Mouse (Mus musculus) kidney, embryonic 16.5 days (tissue): ENCODE data around the gene Camkk2. TPM values are rescaled to one million over a fixed set of nuclear protein-coding genes. Genes with fewer than 3 reads are reported as not detected.

Experiments used
- ATAC-seq: fragments of 200-750 bp; cut with Nextera tagmentation; 2 replicates; pipeline ENCODE4 v1.8.0; 2017; ENCODE audit warnings: moderate TSS enrichment; ENCODE audit not compliant: low FRiP score, low TSS enrichment
- H3K27ac ChIP-seq: fragments of 300-500 bp; sonication (generic); 2 replicates; pipeline ENCODE4 v1.5.1; 2014; ENCODE audit warnings: low read length
- H3K27me3 ChIP-seq: fragments of 300-500 bp; sonication (generic); 2 replicates; pipeline ENCODE4 v1.6.1; 2014; ENCODE audit warnings: low read length, control low read depth, mixed read lengths; ENCODE audit not compliant: insufficient read depth
- H3K36me3 ChIP-seq: fragments of 300-500 bp; sonication (generic); 2 replicates; pipeline ENCODE4 v1.6.1; 2014; ENCODE audit warnings: low read length, control low read depth, mixed read lengths; ENCODE audit not compliant: insufficient read depth
- H3K4me1 ChIP-seq: fragments of 300-500 bp; sonication (generic); 2 replicates; pipeline ENCODE4 v1.6.1; 2014; ENCODE audit warnings: low read length, control low read depth, mixed read lengths; ENCODE audit not compliant: insufficient read depth
- H3K4me2 ChIP-seq: fragments of 300-500 bp; sonication (generic); replicated peaks from 2 replicates; pipeline ENCODE4 v1.6.1; 2014; ENCODE audit warnings: low read depth, low read length
- H3K4me3 ChIP-seq: fragments of 300-500 bp; sonication (generic); 2 replicates; pipeline ENCODE4 v1.5.1; 2014; ENCODE audit warnings: mild to moderate bottlenecking, low read length
- H3K9ac ChIP-seq: fragments of 300-500 bp; sonication (generic); replicated peaks from 2 replicates; pipeline ENCODE4 v1.6.1; 2014; ENCODE audit warnings: low read length
- H3K9me3 ChIP-seq: fragments of 300-500 bp; sonication (generic); 2 replicates; pipeline ENCODE4 v1.6.1; 2016; ENCODE audit warnings: low read length, control low read depth
- whole genome bisulfite sequencing: fragments of 180-500 bp; shearing (Covaris S2); extraction: QIAGEN DNeasy Blood & Tissue Kit; methylation state at CpG from one replicate; pipeline ENCODE4 v1.1.7; 2014; 5-methylcytosine and 5-hydroxymethylcytosine counted together
- polyA plus RNA-seq: library from polyadenylated mRNA; unstranded; fragments of >200 nt; fragmentation: Nextera tagmentation; extraction: Ambion mirVana; gene quantifications from 2 replicates; pipeline ENCODE4 v1.2.1, GENCODE M21; 2015

Gene Camkk2
- polyA plus RNA-seq, 1 experiment from 2014 or later: 35.6 TPM

- H3K9me3 ChIP-seq: no peaks in the 10 kb centered on the region
- H3K27me3 ChIP-seq: no peaks in the 10 kb centered on the region
- no peak overlapping the region for H3K4me3 ChIP-seq
- no peak overlapping the region for H3K9ac ChIP-seq
- WGBS: 59% methylated on average over 16 of the region's 16 CpGs
- H3K4me2 ChIP-seq: no peak overlapping the region
- no peak overlapping the region for H3K27ac ChIP-seq
- no peak for ATAC-seq
- H3K4me1 ChIP-seq: no peaks in the 10 kb centered on the region
- H3K36me3 ChIP-seq: peaks cover 23% of the 10 kb centered on the region
Measured at GRCm38 (mm10) chr5:122754477-122754876, 24.7 kb downstream of the Camkk2 start.

- no peak overlapping the region for H3K9ac ChIP-seq
- no peak for ATAC-seq
- no peak overlapping the region for H3K4me3 ChIP-seq
- peaks cover 22% of the 10 kb centered on the region for H3K36me3 ChIP-seq
- no peak overlapping the region for H3K4me2 ChIP-seq
- no peaks in the 10 kb centered on the region for H3K27me3 ChIP-seq
- no peaks in the 10 kb centered on the region for H3K9me3 ChIP-seq
- 75% methylated on average over 7 of the region's 7 CpGs for WGBS
- H3K27ac ChIP-seq: no peak overlapping the region
- no peaks in the 10 kb centered on the region for H3K4me1 ChIP-seq
Measured at GRCm38 (mm10) chr5:122747950-122748349, 31.3 kb downstream of the Camkk2 start.

GRCm38 (mm10) chr5:122743880-122744422 is 35.3 kb downstream of the Camkk2 start:
- 0 out of 2 replicates have a peak, but pooled peaks have one; percentile 39 for ATAC-seq
- Histone ChIP-seq H3K4me3 (no peak overlapping the region), H3K4me2 (no peak overlapping the region), H3K27me3 (no peaks in the 10 kb centered on the region), H3K4me1 (no peaks in the 10 kb centered on the region), H3K36me3 (peaks cover 26% of the 10 kb centered on the region), H3K9ac (no peak overlapping the region), H3K9me3 (no peaks in the 10 kb centered on the region), H3K27ac (no peak overlapping the region)
- 66% methylated on average over 13 of the region's 13 CpGs for WGBS

DNA sequence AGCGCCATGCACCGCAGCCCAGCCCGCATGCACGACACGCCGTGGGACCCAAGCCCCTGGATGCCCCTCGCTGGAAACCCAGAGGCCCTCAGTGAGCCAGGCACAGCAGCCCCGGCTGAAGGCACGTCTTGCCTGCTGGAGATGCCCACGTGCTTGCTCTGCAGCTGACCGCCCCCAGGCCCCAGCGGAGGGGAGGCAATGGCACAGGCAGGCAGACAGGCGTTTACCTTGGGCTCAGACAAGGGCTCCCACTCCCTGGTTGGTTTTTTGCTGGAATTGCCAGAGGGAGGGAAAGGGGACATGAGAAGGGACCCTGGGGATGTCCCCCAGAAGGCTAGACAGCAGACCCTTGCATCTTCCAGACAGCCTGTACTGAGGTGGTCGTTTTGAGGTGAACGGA is 42.4 kb downstream of the Camkk2 start:
- Histone ChIP-seq H3K4me1 (peaks cover 22% of the 10 kb centered on the region), H3K9me3 (no peaks in the 10 kb centered on the region), H3K36me3 (peaks cover 4% of the 10 kb centered on the region; the same call in 1 of the 2 replicates), H3K27ac (no peak overlapping the region), H3K4me3 (no peak overlapping the region), H3K9ac (peak overlapping the region; percentile 20; the same call in 1 of the 2 replicates), H3K27me3 (no peaks in the 10 kb centered on the region), H3K4me2 (no peak overlapping the region)
- 68% methylated on average over 15 of the region's 15 CpGs for WGBS
- ATAC-seq: 0 out of 2 replicates have a peak, but pooled peaks have one; percentile 24

DNA sequence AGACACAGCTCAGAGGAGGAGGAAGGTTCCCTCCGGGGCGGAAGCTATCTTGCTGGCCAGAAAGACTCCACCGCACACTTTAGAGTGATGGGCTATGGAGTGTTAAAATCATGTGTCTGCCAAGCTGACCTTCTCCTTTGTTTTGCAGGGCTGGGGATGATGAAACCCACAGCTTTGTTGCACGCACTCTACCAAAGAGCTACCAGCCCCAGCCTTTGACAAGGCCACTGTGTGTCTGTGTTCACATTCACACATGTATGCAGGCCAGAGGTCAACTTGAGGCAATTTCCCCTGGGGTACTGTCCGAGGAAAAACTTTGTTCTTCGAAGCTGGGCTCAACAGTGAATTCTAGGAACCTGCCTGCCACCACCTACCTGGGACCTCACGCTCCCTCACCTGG is 43.4 kb downstream of the Camkk2 start:
- Histone ChIP-seq H3K27ac (no peak overlapping the region), H3K4me2 (no peak overlapping the region), H3K9me3 (no peaks in the 10 kb centered on the region), H3K27me3 (no peaks in the 10 kb centered on the region), H3K9ac (no peak overlapping the region), H3K36me3 (peaks cover 3% of the 10 kb centered on the region; the same call in 1 of the 2 replicates), H3K4me3 (no peak overlapping the region), H3K4me1 (peaks cover 26% of the 10 kb centered on the region)
- WGBS: 79% methylated on average over 7 of the region's 7 CpGs
- no peak for ATAC-seq

- Histone ChIP-seq H3K4me1 (peaks cover 26% of the 10 kb centered on the region), H3K9me3 (no peaks in the 10 kb centered on the region), H3K27me3 (no peaks in the 10 kb centered on the region), H3K9ac (no peak overlapping the region), H3K27ac (no peak overlapping the region), H3K4me3 (no peak overlapping the region), H3K4me2 (peak overlapping the region; percentile 25; the same call in 1 of the 2 replicates), H3K36me3 (peaks cover 3% of the 10 kb centered on the region; the same call in 1 of the 2 replicates)
- ATAC-seq: no peak
- WGBS: 31% methylated on average over 17 of the region's 17 CpGs
Measured at GRCm38 (mm10) chr5:122733881-122734280, 45.3 kb downstream of the Camkk2 start.

- H3K9me3 ChIP-seq: no peaks in the 10 kb centered on the region
- peak overlapping the region; percentile 72 for H3K27ac ChIP-seq
- H3K4me2 ChIP-seq: 0 out of 2 replicates have a peak overlapping the region, but pooled peaks have one; percentile 1
- peaks cover 2% of the 10 kb centered on the region; the same call in 1 of the 2 replicates for H3K36me3 ChIP-seq
- 24% methylated on average over 15 of the region's 15 CpGs for WGBS
- peaks cover 26% of the 10 kb centered on the region for H3K4me1 ChIP-seq
- H3K4me3 ChIP-seq: no peak overlapping the region
- no peak overlapping the region; the same call in 1 of the 2 replicates for H3K9ac ChIP-seq
- H3K27me3 ChIP-seq: no peaks in the 10 kb centered on the region
- no peak for ATAC-seq
Measured at GRCm38 (mm10) chr5:122731991-122732673, 47.1 kb downstream of the Camkk2 start.

DNA sequence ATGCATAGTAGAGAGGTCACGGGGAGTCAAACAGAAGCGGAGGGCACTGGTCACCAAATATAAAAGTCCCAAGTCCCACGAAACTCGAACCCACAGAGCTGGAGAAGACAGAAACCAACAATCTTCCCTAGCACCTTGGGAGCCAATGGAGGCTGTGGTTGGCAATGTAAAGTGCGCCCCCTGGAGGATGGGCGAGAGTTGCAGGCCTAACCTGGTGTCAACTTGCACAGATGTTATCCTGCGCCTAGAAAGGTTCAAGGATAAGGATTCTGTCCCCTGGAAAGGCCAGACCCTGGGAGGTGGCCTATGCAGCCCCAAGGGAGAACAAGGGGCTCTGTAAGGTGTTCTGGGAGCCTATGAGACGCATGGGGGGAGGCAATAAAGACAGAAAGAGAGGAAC is 47.9 kb downstream of the Camkk2 start:
- H3K27ac ChIP-seq: peak overlapping the region; percentile 57; the same call in 1 of the 2 replicates
- H3K9ac ChIP-seq: no peak overlapping the region
- ATAC-seq: no peak
- 73% methylated on average over 8 of the region's 8 CpGs for WGBS
- H3K36me3 ChIP-seq: no peaks in the 10 kb centered on the region
- H3K9me3 ChIP-seq: no peaks in the 10 kb centered on the region
- peaks cover 26% of the 10 kb centered on the region for H3K4me1 ChIP-seq
- no peaks in the 10 kb centered on the region for H3K27me3 ChIP-seq
- no peak overlapping the region for H3K4me3 ChIP-seq
- no peak overlapping the region for H3K4me2 ChIP-seq

- WGBS: 89% methylated on average over 10 of the region's 10 CpGs
Measured at GRCm38 (mm10) chr5:122730776-122731175, 48.4 kb downstream of the Camkk2 start.

GRCm38 (mm10) chr5:122727096-122727495 is 52.1 kb downstream of the Camkk2 start:
- Histone ChIP-seq H3K9ac (no peak overlapping the region), H3K4me1 (peaks cover 10% of the 10 kb centered on the region; the same call in 1 of the 2 replicates), H3K9me3 (no peaks in the 10 kb centered on the region), H3K4me2 (no peak overlapping the region), H3K4me3 (no peak overlapping the region), H3K36me3 (no peaks in the 10 kb centered on the region), H3K27ac (no peak overlapping the region), H3K27me3 (no peaks in the 10 kb centered on the region)
- WGBS: 88% methylated on average over 7 of the region's 7 CpGs
- no peak for ATAC-seq

More at GRCm38 (mm10) chr5:122730776-122731175, 48.4 kb downstream of the Camkk2 start:
- Histone ChIP-seq H3K4me2 (no peak overlapping the region), H3K4me1 (peaks cover 29% of the 10 kb centered on the region; the same call in 1 of the 2 replicates), H3K36me3 (no peaks in the 10 kb centered on the region), H3K9ac (no peak overlapping the region), H3K27me3 (no peaks in the 10 kb centered on the region), H3K4me3 (no peak overlapping the region), H3K9me3 (no peaks in the 10 kb centered on the region), H3K27ac (no peak overlapping the region)
- ATAC-seq: no peak
